Mouse (Mus musculus) intestine, postnatal 0 days (tissue): ENCODE data around the gene Tppp2. TPM values are rescaled to one million over a fixed set of nuclear protein-coding genes. Genes with fewer than 3 reads are reported as not detected.

Source experiments
- ATAC-seq: fragments of 200-750 bp; cut with Nextera tagmentation; 2 replicates; pipeline ENCODE4 v1.8.0; 2017; ENCODE audit warnings: mild to moderate bottlenecking, moderate TSS enrichment, moderate library complexity
- H3K27ac ChIP-seq: fragments of 300-500 bp; sonication (generic); 2 replicates; pipeline ENCODE4 v1.5.1; 2014; ENCODE audit warnings: mild to moderate bottlenecking, low read depth, low read length, moderate library complexity
- H3K27me3 ChIP-seq: fragments of 300-500 bp; sonication (generic); replicated peaks from 2 replicates; pipeline ENCODE4 v1.6.1; 2014; ENCODE audit warnings: low read length, mixed read lengths; ENCODE audit not compliant: control insufficient read depth, insufficient read depth
- H3K36me3 ChIP-seq: fragments of 300-500 bp; sonication (generic); 2 replicates; pipeline ENCODE4 v1.6.1; 2014; ENCODE audit warnings: mild to moderate bottlenecking, moderate library complexity; ENCODE audit not compliant: control insufficient read depth, insufficient read depth
- H3K4me1 ChIP-seq: fragments of 300-500 bp; sonication (generic); replicated peaks from 2 replicates; pipeline ENCODE4 v1.6.1; 2014; ENCODE audit warnings: antibody characterized with exemption, low read length, mixed read lengths; ENCODE audit not compliant: control insufficient read depth, insufficient read depth
- H3K4me2 ChIP-seq: fragments of 300-500 bp; sonication (generic); replicated peaks from 2 replicates; pipeline ENCODE4 v1.6.1; 2014; ENCODE audit warnings: low read depth, mild to moderate bottlenecking, moderate library complexity
- H3K4me3 ChIP-seq: fragments of 300-500 bp; sonication (generic); 2 replicates; pipeline ENCODE4 v1.5.1; 2014; ENCODE audit warnings: low read depth, low read length
- H3K9ac ChIP-seq: fragments of 300-500 bp; sonication (generic); 2 replicates; pipeline ENCODE4 v1.6.1; 2014; ENCODE audit warnings: mild to moderate bottlenecking, low read depth, low read length
- H3K9me3 ChIP-seq: fragments of 300-500 bp; sonication (generic); 2 replicates; pipeline ENCODE4 v1.6.1; 2016; ENCODE audit warnings: mixed run types; ENCODE audit not compliant: control insufficient read depth
- CTCF ChIP-seq: sonication (generic); IDR thresholded peaks from 2 replicates; pipeline ENCODE4 v1.5.1; 2016; ENCODE audit warnings: low read depth, mild to moderate bottlenecking, control low read depth, antibody characterized with exemption, moderate library complexity
- WGBS: fragments of 180-500 bp; shearing (Covaris S2); extraction: QIAGEN DNeasy Blood & Tissue Kit; methylation state at CpG from one replicate; pipeline ENCODE4 v1.1.7; 2014; 5-methylcytosine and 5-hydroxymethylcytosine counted together
- polyA plus RNA-seq: library from polyadenylated mRNA; unstranded; fragments of >200 nt; fragmentation: Nextera tagmentation; extraction: Ambion mirVana; gene quantifications from 2 replicates; pipeline ENCODE4 v1.2.1, GENCODE M21; 2015

Gene Tppp2
- polyA plus RNA-seq, 1 experiment from 2014 or later: not detected

DNA sequence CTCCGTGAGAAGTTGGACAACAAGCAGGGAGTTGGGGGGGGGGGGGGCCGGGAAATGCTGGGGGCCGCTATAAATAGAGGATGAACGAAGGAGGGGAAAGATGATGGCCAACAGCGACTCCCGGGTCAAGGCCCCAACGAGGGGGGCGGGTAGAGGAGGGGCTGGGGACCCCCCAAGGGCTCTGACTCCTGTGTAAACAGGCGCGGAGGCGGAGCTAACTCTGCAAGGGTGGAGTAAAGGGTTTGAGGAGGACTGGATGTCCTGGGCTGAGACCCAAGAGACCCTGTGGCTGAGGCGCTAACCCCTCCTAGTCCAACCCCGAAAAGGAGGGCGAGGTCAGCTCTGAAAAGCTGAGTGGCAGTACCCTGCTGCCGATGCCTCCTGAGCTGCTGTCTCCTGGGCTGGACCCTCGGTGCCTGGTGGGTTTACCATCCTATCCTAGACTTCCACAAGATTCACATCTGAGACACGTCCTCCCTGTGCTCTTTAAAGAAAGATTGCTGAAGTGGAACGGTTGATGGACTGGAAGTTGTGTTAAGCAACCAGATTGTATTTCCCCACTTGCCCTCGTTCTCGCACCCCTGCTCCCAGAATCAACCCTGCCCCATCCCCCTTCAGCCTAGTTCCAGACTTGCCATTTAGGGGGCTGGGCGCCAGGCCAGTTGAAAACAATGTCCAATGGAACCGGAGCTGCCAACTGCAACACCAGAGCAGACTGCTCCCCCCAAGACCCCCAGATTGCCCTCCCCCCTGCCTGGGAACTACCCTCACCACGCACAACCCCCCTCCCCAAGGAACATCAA is 4.1 kb upstream of the Tppp2 start, which contains the start of gene Ndrg2:
Gene Ndrg2 (minus strand): TSS at position 199 of the 803 bp plus-strand sequence.
- no peak for TF ChIP-seq CTCF
- H3K4me3 ChIP-seq: peak within 1 kb of the TSS; percentile 57
- no peaks in the 10 kb centered on the region for H3K9me3 ChIP-seq
- no peaks in the 10 kb centered on the region for H3K27me3 ChIP-seq
- H3K36me3 ChIP-seq: 0 out of 2 replicates have a peak, but pooled peaks cover 11% of the 10 kb centered on the region
- peak within 1 kb of the TSS; percentile 74 for H3K27ac ChIP-seq
- 8% methylated on average over 21 of the region's 23 CpGs for WGBS
- H3K4me2 ChIP-seq: peak within 1 kb of the TSS; percentile 98
- ATAC-seq: peak; percentile 53
- no peaks in the 10 kb centered on the region; the same call in 1 of the 2 replicates for H3K4me1 ChIP-seq
- H3K9ac ChIP-seq: peak within 1 kb of the TSS; percentile 59

DNA sequence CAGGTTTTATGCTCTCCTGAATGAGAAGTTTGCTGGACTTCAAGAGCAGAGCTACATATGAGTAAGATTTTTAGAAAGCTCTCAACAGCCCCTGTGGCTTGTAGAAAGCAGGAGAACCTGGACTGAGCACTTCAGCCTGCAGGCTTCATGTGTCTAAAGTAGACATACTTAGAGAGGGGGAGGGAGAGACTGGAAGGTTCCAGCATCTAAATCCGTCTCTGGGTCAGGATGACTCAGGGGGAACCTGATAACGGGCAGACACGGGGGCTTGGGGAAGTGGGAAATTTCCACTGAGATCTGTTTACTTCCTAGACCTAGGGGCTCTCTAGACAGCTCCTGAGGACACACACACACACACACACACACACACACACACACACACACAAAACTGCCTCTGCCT is 3.2 kb upstream of the Tppp2 start:
- Histone ChIP-seq H3K27ac (no peak overlapping the region), H3K9me3 (no peaks in the 10 kb centered on the region), H3K4me2 (no peak overlapping the region), H3K9ac (no peak overlapping the region), H3K4me1 (no peaks in the 10 kb centered on the region; the same call in 1 of the 2 replicates), H3K27me3 (no peaks in the 10 kb centered on the region), H3K4me3 (no peak overlapping the region), H3K36me3 (0 out of 2 replicates have a peak, but pooled peaks cover 5% of the 10 kb centered on the region)
- no peak for TF ChIP-seq CTCF
- no peak for ATAC-seq
- 31% methylated on average over 3 of the region's 3 CpGs for WGBS

DNA sequence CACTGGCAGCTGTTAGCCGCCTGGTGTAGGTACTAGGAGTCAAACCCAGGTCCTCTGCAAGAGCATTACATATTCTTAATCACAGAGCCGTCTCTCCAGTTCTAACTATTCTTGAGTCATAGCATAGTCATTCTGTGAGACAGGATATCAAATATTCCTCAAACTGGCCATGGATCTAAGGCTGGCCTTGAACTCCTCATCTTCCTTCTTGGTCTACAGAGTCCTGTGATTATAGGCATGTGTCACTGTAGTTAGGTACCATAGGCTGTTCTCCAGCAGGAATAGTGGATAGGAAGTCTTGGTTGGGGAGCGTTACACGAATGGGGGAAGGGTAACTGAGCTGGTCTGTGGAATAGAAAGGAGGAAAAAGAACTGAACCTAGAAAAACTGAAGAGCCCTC is 1.7 kb upstream of the Tppp2 start:
- TF ChIP-seq CTCF: no peak
- H3K4me1 ChIP-seq: no peaks in the 10 kb centered on the region; the same call in 1 of the 2 replicates
- no peaks in the 10 kb centered on the region for H3K27me3 ChIP-seq
- H3K9ac ChIP-seq: no peak overlapping the region
- H3K4me2 ChIP-seq: no peak overlapping the region
- ATAC-seq: no peak
- no peak overlapping the region for H3K4me3 ChIP-seq
- no peak overlapping the region for H3K27ac ChIP-seq
- 92% methylated on average over 4 of the region's 4 CpGs for WGBS
- no peaks in the 10 kb centered on the region for H3K9me3 ChIP-seq
- no peaks in the 10 kb centered on the region for H3K36me3 ChIP-seq

DNA sequence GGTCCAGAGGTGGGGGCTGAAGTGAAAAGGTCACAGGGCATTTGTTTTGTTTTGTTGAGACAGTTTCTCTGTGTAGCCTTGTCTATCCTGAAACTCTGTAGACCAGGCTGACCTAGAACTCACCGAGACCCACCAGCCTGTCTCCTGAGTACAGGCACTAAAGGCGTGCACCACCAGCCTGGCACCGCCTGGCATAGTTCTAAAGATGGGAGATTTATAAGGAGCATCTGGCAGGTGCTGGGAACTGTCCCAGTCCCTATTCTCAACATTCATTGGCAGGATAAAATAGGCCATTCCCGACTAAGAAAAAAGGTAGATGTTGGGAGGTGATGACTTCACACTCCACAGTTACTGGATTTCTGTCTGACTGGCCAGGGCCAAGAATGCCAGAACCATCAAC is 741 bp downstream of the Tppp2 start:
- ATAC-seq: no peak
- TF ChIP-seq CTCF: no peak
- Histone ChIP-seq H3K27me3 (no peaks in the 10 kb centered on the region), H3K27ac (no peak overlapping the region), H3K4me1 (no peaks in the 10 kb centered on the region), H3K4me2 (no peak overlapping the region), H3K9ac (no peak overlapping the region), H3K9me3 (no peaks in the 10 kb centered on the region), H3K36me3 (no peaks in the 10 kb centered on the region), H3K4me3 (no peak overlapping the region)
- WGBS: 88% methylated on average over 4 of the region's 4 CpGs

DNA sequence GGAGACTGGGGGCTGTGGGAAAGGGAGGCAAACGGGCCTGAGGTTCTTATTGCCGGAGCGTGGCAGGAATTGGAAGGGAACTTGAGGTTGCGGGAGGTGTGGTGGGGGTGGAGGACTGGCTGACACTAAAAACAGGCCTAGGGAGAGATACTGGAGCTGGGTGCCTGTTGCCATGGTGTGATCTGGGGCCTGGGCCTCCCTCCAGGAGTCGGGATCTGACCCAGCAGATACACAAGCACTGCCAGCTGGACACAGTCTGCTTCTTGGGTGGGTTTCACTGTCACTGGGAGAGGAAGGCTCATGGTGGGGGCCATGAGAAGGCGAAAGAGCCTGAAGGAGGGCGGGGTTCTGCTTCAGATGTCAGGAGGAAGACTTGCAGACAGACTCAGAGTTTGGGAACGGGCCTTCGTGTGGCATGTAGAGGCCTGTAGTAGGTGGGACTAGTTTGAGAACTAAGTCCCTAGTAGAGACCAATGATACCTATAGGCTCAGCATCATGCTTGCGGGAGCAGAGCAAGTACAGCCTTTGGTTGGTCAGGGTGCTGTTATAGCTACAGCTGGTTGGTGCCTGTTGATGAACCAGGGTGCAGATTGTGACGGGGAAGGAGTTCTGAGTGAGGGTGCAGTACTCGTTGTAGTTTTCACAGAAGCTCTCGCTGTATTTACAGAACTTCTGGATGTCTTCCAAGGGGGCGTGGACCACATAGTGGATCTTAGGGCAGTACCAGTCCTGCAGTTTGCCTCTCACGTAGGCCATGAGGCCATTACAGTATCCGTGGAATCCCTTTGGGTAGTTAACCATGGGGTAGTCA is 3.7 kb downstream of the Tppp2 start:
- H3K4me3 ChIP-seq: no peak overlapping the region
- H3K27ac ChIP-seq: no peak overlapping the region
- no peaks in the 10 kb centered on the region for H3K4me1 ChIP-seq
- no peak for TF ChIP-seq CTCF
- WGBS: 57% methylated on average over 16 of the region's 16 CpGs
- H3K9me3 ChIP-seq: no peaks in the 10 kb centered on the region
- no peak overlapping the region for H3K4me2 ChIP-seq
- no peak for ATAC-seq
- H3K36me3 ChIP-seq: no peaks in the 10 kb centered on the region
- H3K9ac ChIP-seq: no peak overlapping the region
- no peaks in the 10 kb centered on the region for H3K27me3 ChIP-seq

DNA sequence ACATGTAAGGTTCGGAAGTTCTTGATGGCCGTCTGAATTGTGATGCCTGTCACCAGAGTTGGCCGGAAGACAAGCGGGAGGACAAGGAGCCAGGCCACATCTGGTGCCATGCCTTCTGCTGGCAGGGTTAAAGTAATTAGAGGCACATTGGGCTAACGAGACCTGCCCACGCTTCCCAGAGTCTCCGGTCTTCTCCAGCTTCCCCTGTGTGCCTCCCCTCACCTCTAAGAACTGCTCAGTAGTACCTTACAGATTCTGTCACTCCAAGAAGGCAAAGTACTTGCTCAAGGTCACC is 4.3 kb downstream of the Tppp2 start, which contains the start of gene Rnase13:
Gene Rnase13 (minus strand): TSS at position 203 of the 295 bp plus-strand sequence.
- Histone ChIP-seq H3K9ac (no peak within 1 kb of the TSS), H3K27me3 (no peaks in the 10 kb centered on the region), H3K4me1 (no peaks in the 10 kb centered on the region), H3K36me3 (no peaks in the 10 kb centered on the region), H3K4me3 (no peak within 1 kb of the TSS), H3K4me2 (no peak within 1 kb of the TSS), H3K9me3 (no peaks in the 10 kb centered on the region), H3K27ac (no peak within 1 kb of the TSS)
- 87% methylated on average over 7 of the region's 7 CpGs for WGBS
- ATAC-seq: no peak
- TF ChIP-seq CTCF: no peak
